Mouse (Mus musculus) c-Kit-positive CD71-negative TER-119-negative erythroid progenitor cells, embryonic 14.5 days (primary cell): ENCODE results near the gene Nrp2.

Source experiments
- DNase-seq: peaks from one replicate; pipeline ENCODE4 v3.0.0-alpha.2; 2013; ENCODE audit warnings: low read depth

Nrp2 gene

DNA sequence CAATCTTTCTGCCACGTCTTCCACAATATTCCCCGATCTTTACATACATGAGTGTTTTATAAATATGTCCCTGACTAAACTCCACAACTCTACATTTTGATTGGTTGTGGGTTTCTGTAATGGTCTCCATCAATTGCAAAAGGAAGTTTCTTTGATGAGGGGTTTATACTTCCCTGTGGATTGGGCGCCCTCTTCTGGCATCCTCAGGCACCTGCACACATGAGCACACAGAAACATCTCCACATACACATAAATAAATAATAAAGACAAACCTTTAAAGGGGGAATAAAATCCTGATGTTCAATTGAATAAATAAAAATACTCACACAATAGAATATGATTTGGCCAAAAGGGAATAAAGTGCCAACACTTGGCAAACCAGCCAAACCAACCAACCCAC is 117.1 kb downstream of the Nrp2 start:
- no peak for DNase-seq

GRCm38 (mm10) chr1:62821509-62822398 is 118.7 kb downstream of the Nrp2 start:
- no peak for DNase-seq

GRCm38 (mm10) chr1:62823549-62824195 is 120.6 kb downstream of the Nrp2 start:
- DNase-seq = no peak

DNA sequence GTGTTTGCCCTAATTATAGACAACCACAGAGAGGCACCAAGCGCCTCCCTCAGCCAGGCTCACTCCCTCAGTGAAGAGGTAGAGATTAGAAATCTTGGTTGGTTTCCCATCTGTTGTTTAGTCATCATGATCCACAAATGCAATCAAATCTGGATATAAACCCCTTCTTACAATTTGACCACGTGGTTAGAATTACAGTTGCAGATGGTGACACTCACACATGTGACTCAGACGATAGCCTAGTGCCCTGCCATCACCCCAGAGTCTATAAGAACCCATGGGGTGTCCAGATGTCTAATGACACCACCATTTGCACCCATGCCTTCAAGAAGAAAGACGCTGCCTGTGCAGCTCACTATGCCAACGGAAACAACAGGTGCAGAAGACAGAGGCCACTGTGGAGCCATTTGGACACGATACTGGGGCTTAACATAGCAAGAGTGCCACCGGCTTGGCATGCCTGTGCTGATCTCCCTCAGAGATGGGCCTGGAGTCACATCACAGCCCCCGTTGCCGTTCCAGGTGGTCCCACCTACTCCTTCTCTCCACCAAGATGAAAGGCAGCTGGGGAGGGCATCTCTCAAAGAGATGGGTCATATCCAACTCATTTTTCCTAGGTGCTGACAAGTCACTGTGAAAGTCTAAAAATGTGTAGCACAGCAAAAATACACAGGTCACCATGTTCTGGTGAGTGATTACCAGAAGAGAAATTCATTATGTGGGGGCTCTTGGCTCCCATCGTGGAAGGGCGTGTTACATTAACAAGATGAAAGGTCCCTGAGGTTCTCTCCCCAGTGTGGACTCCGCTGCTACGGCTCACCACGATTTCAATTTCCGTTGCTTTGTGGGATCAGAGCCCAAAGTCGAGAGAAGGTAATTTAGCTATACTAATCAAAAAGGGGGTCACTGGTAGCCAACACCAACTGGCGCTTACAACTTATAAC is 123.0 kb downstream of the Nrp2 start:
- no peak for DNase-seq

- no peak for DNase-seq
These were observed 124.2 kb downstream of the Nrp2 start for GRCm38 (mm10) chr1:62827316-62827715.

GRCm38 (mm10) chr1:62828156-62828555 is 125.1 kb downstream of the Nrp2 start:
- no peak for DNase-seq

DNA sequence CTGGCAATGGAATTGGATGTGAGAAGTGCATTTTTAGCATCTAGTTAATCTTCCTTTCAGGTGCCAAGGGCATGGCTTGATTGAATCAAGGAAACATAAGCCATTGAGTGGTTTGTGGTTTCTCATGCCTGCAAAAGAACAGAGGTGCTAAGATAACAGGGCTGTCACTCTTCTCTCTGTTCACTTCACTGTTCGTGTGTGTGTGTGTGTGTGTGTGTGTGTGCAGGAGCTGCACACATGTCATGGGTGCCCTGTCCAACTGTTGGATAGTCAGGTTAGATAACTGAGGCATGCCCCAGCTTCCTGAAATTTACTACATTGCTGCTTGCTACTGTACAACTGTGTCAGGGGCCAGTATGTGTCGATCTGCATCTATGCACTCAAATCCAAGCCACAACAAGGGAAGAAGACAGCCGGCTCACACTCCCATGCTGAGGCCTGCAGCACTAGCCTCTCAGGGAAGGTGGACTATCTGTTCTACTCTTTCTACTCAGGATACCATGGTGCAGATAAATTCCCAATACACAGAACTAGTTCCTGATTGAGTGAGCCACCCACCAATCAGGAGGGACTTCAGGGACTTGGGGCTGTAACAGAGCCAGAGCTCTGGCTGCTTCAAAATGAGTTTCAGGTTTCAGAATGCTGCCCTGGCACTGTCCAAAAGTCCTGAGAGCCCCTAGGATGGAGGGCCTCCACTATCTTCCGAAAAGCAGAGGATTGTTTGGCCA is 126.8 kb downstream of the Nrp2 start:
- DNase-seq = no peak

DNA sequence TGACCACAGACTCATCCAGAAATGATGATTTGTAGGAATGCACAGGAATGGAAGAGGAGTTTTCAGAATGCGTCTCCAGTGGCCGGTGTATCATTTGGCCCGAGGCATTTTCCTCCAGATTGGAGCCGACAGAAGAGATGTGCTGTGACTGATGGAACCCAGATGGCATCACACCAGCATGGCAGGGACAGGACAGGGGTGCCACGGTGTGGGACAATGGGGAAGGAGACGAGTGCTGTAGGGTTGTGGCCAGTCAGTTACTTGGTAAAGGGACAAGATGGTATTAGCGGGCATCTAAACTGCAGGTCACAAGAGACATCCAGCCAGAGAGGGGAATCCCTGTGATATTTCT is 127.3 kb downstream of the Nrp2 start:
- DNase-seq = no peak

DNA sequence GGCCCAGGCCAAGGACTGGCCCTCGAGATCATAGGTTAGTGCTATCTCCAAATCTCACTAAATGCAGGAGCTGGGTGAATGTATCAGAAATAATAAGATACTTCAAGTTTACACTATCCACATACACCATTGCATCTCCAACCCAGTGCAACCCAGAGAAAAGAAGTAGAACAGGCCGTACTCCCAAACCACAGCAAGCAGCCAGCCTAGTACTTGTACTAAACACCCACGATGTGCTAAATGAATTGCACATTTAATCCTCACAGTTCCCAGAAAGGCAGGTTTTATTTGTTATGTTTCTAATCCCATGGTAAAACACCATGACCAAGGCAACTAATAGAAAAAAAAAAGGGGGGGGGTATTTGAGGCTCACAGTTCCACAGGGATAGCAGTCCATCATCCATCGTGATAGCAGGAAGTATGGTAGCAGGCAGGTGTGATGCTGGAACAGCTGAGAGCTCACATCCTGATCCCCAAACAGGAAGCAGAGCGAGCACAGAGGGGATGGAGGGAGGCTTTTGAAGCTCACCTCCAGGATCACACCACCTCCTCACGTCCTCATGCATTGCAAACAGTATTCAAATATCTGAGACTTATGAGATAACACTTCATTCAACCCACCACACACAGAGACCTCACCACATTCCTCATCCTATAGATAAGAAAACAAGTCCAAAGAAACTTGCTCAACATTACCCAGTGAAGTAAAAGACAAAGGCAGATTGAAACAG is 128.8 kb downstream of the Nrp2 start:
- no peak for DNase-seq

DNA sequence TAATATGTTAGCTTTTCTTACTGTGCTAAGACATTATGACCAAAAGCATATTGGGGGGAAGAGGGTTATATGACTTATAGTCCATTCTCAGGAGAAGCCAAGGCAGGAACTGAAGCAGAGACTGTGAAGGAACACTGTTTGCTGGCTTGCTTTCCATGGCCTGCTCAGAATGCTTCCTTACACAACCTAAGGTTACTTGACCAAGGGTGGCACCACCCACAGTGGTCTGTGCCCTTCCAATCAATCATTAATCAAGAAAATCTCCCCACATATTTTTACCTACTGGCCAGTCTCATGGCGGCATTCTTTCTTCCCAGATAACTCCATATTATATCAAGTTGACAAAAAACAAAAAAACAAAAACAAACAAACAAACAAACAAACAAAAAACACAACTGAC is 130.3 kb downstream of the Nrp2 start:
- no peak for DNase-seq

DNA sequence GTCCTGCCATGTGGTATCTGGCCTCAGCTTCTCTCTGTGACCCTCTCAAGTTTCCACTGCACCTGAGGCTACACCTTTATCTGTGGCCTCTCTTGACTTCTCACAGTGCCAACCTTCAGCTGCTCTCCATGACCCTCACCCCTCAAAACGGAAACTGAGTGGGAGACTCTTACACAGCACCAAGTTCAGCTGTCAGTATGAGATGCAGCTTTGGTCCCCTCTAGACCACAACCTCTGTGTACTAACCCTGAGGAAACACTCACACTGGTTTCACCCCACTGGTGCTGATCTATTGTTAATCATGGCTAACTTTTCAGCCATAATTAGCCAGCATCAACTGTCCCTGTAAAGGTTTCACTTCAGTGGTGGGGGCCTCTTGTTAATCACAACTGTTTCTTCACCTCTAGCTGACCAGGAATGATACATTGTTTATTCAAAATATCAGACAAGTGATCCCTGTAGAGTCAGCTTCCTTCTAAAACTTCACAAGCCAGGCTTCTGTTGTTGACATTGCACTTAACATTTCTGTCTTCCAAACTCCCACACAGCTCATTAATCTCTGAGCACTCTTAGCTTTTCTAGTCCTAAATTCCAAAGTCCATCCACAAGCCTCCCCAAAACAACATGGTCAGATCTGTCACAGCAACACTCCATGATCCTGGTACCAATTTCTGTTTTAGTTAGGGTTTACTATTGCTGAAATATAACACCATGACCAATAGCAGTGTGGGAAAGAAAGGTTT is 131.5 kb downstream of the Nrp2 start:
- no peak for DNase-seq

DNA sequence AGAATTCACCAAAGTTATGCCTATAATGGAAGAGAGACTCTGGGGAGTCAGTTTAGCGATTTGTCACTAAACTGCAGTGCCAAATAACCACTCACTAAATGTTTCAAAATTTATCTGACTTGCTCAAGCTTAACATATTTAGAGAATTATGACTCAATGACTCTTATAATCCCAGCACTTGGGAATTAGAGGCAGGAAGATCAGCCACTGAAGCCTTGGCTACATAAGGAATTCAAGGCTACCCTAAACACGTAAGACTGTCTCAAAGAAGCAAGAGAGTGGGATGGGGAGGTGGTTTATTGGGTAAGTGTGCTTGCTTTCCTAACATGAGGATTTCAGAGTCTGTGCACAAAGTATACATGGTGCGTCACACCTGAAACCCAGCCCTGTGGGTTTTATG is 135.0 kb downstream of the Nrp2 start:
- DNase-seq = no peak

DNA sequence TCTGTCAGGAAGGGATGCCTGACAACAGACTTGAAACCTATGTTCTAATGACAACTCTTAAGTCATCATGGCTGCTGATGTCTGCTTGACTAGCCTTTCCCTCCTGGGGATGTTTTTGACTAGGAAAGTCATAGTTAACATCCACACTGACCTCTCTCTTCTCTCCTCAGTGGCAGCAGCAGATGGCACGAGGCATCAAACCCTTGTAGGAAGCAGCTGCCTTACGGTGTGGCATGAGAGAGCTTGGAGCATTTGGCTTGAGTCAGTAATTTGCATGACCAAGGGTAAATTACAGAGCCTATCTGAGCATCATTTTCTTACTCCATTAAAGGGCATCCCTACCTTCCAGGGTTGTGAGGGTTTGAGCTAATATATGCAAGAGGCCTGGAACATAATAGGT is 135.5 kb downstream of the Nrp2 start:
- no peak for DNase-seq

DNA sequence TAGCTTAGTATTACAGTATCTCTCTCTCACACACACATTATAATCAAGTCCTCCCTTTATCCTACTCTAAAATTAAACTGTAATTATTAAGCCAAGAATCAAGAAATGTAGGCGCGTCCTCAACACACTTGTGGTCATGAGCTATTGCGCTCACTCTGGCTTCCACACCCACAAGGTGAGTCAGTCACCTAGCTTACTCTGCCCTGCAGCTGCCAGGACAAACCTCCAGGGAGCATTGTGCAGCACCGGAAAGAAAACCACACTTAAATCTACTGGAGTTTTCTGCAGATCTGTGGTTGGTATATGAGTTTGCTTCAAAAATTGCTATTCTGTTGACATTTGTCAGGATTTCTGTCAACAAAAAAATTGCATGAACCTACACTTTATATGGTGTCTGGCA is 140.1 kb downstream of the Nrp2 start:
- no peak for DNase-seq

DNA sequence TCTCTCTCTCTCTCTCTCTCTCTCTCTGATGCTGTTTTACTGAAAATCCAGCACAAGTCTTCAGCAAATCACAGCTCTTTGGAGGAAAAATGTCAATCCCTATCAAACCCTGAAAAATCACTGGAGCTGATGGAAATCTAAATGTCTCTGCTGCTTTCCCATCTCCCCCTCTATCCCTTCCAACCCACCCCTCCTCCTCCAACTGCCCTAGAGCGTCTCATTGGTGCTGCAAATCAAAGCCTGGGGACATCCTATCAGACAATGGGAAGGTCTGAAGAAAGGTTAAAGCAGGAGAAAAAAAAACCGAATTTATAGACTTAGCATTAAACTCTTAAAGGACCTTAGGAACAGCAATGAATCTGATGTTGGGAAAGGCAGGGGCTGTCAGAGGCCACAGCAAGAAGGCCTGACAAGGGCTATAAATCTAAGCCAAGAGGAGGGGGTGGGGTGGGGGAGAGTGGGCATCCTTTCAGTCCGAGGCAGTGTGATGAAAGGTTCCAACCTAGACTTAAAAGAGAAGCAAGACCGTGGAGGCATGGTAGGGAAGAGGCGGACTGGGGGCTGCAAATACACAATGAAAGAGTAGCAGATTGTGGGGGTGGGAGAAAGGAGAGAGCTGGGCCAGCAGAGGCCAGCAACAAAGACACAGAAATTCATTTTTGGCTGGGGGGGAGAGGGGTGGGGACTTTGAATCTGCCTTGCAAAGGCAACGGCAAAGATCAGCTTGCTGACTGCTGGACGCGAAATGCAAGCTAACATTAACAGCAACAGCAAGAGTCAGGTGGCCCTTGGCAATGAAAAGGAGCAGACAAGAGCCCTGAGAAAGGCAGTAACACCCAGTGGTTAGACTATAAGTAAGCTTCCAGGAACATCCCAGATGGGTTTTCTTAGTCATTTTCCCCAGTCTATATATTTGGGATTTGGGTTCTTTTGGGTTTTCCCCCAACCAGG is 148.2 kb downstream of the Nrp2 start:
- no peak for DNase-seq

DNA sequence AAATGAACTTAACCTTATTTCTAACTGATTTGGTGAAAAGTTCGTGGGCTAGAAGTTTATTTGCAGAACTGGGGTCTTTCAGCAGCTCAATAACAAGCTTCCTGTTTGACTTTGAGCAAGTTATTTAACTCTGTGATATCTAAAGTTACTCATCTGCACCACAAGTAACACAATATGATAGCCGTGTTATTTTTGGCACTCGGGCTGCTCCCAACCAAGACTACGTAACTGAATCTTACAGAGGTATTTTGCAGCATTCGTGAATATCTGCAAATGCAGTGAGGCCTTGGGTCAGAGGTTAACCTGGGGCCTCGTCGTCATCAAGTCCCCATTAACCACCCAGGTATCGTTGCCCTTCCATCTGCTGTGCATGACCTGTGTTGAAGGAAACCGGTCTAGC is 150.3 kb downstream of the Nrp2 start:
- DNase-seq = no peak

- no peak for DNase-seq
These were observed 150.9 kb downstream of the Nrp2 start for GRCm38 (mm10) chr1:62853996-62854395.

DNA sequence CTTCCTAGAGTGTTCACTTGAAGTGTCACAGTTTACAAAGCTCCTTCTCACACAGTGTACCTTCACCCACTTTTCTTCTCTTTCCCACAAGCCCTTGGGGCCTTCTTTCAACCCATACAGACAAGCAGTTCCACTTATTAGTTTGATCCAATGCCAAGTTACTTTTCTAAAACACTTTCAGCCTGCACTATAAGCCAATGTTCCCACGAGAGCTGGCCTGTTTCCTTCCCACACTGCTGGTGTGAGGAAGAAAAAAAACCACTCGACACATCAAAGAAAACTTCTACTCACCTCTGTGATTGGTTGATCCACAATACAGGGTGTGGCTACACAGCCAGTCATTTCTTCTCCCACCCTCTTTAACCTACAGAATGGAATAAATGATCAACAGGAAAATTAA is 156.0 kb downstream of the Nrp2 start:
- no peak for DNase-seq

- no peak for DNase-seq
These were observed 156.6 kb downstream of the Nrp2 start for GRCm38 (mm10) chr1:62859556-62860300.
